Mouse (Mus musculus): ENCODE measurements at regions not wholly inside any gene's neighbourhood (a gene's known extent, or its start where the extent isn't known, plus 50 kb on each side); places are given as distances from the start of the nearest gene placed in this dataset.

DNA sequence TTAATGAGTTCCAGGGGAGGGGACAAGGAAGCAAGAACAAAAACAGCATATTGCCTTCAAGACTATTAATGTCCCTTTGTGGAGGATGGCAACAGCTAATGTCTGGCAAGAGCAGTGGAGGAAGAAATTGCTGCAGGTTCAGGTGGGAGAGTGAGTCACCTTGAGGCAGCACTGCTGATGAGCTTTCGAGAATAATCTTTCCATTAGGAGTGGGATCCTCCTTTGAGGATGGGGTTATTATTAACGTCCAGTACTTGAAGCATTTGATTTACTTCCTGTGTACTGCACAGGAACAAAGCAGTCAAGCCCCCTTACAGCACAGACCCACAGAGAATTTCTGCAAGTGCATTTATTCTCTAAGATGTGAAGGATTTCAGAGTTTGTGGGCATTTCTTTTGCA lies 671.2 kb upstream of the Stxbp6 start:
- Histone ChIP-seq H3K4me2 (ENCODE audit: low read depth, low read length) (no peak overlapping the region), H3K4me3 (ENCODE audit: low read depth, low read length) (no peak overlapping the region), H3K27me3 (ENCODE audit: control insufficient read depth, insufficient read depth, low read length) (no peaks in the 10 kb centered on the region), H3K36me3 (replicated peaks; ENCODE audit: control insufficient read depth, insufficient read depth, low read length) (no peaks in the 10 kb centered on the region), H3K9me3 (replicated peaks; ENCODE audit: control insufficient read depth, low read length) (no peaks in the 10 kb centered on the region), H3K9ac (replicated peaks; ENCODE audit: low read depth, low read length) (no peak overlapping the region), H3K27ac (ENCODE audit: low read depth) (no peak overlapping the region), H3K4me1 (ENCODE audit: control insufficient read depth, insufficient read depth) (no peaks in the 10 kb centered on the region)
- DNase-seq (ENCODE audit: low spot score) (no peak), ATAC-seq (ENCODE audit: insufficient read depth, low read depth) (no peak)
- 38% methylated on average over 2 of the region's 2 CpGs for WGBS
- TF ChIP-seq CTCF (IDR thresholded peaks at IDR 0.05; ENCODE audit: low read depth) (no peak), EP300 (IDR thresholded peaks at IDR 0.05; ENCODE audit: low read depth) (no peak)

DNA sequence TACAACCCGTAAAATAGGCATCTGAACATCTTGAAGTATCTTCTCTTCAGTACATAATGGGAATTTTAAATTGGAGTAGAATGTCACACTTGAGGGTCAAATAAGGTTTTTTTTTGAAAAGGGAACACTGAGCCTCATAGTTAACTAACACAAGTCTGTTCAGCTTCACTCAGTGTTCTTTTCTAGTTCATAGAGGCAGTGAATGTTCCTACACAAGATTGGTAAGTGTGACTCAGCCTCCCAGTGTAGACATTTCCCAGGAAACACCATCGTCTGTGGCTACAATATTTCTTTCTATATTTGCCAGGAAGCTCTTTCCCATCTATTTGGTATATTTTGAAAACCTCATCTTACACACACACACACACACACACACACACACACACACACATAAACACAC lies 670.1 kb upstream of the Stxbp6 start:
- H3K4me3 ChIP-seq (ENCODE audit: low read depth, low read length), result no peak overlapping the region
- no peak overlapping the region for H3K4me2 ChIP-seq (ENCODE audit: low read depth, low read length)
- H3K9ac ChIP-seq (replicated peaks; ENCODE audit: low read depth, low read length), result no peak overlapping the region
- H3K9me3 ChIP-seq (replicated peaks; ENCODE audit: control insufficient read depth, low read length), result no peaks in the 10 kb centered on the region
- no peak for ATAC-seq (ENCODE audit: insufficient read depth, low read depth)
- no peaks in the 10 kb centered on the region for H3K4me1 ChIP-seq (ENCODE audit: control insufficient read depth, insufficient read depth)
- no peak overlapping the region for H3K27ac ChIP-seq (ENCODE audit: low read depth)
- no peak for TF ChIP-seq CTCF (IDR thresholded peaks at IDR 0.05; ENCODE audit: low read depth)
- no peak for TF ChIP-seq EP300 (IDR thresholded peaks at IDR 0.05; ENCODE audit: low read depth)
- no peaks in the 10 kb centered on the region for H3K36me3 ChIP-seq (replicated peaks; ENCODE audit: control insufficient read depth, insufficient read depth, low read length)
- WGBS, result 65% methylated on average over 2 of the region's 2 CpGs
- no peaks in the 10 kb centered on the region for H3K27me3 ChIP-seq (ENCODE audit: control insufficient read depth, insufficient read depth, low read length)
- no peak for DNase-seq (ENCODE audit: low spot score)

DNA sequence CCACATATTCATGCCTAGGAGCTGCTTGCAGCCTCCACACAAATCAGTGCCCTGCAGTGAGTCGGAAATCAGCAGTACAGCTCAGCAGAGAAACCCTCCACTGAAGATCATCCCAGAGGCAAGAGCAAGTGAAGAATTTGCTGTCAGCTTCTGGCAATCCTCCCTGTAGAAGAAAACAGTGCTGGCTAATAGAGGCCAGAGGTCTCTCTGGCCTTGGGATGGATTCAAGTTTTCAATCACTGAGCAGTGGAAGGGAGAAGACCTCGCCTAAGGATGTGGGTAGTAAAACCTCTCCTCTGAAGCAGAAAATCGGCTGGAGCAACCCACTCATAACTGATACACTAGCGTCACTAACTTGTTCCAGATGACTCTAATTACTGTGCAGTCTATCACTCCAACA lies 659.2 kb upstream of the Stxbp6 start:
- H3K27me3 ChIP-seq (ENCODE audit: control insufficient read depth, insufficient read depth, low read length), result no peaks in the 10 kb centered on the region
- WGBS, result 51% methylated on average over 4 of the region's 4 CpGs
- H3K9me3 ChIP-seq (replicated peaks; ENCODE audit: control insufficient read depth, low read length), result no peaks in the 10 kb centered on the region
- H3K4me2 ChIP-seq (ENCODE audit: low read depth, low read length), result no peak overlapping the region
- H3K36me3 ChIP-seq (replicated peaks; ENCODE audit: control insufficient read depth, insufficient read depth, low read length), result no peaks in the 10 kb centered on the region
- TF ChIP-seq CTCF (IDR thresholded peaks at IDR 0.05; ENCODE audit: low read depth) (no peak), EP300 (IDR thresholded peaks at IDR 0.05; ENCODE audit: low read depth) (no peak)
- no peak overlapping the region for H3K27ac ChIP-seq (ENCODE audit: low read depth)
- ATAC-seq (ENCODE audit: insufficient read depth, low read depth) (no peak), DNase-seq (ENCODE audit: low spot score) (no peak)
- no peak overlapping the region for H3K4me3 ChIP-seq (ENCODE audit: low read depth, low read length)
- no peaks in the 10 kb centered on the region for H3K4me1 ChIP-seq (ENCODE audit: control insufficient read depth, insufficient read depth)
- H3K9ac ChIP-seq (replicated peaks; ENCODE audit: low read depth, low read length), result no peak overlapping the region

DNA sequence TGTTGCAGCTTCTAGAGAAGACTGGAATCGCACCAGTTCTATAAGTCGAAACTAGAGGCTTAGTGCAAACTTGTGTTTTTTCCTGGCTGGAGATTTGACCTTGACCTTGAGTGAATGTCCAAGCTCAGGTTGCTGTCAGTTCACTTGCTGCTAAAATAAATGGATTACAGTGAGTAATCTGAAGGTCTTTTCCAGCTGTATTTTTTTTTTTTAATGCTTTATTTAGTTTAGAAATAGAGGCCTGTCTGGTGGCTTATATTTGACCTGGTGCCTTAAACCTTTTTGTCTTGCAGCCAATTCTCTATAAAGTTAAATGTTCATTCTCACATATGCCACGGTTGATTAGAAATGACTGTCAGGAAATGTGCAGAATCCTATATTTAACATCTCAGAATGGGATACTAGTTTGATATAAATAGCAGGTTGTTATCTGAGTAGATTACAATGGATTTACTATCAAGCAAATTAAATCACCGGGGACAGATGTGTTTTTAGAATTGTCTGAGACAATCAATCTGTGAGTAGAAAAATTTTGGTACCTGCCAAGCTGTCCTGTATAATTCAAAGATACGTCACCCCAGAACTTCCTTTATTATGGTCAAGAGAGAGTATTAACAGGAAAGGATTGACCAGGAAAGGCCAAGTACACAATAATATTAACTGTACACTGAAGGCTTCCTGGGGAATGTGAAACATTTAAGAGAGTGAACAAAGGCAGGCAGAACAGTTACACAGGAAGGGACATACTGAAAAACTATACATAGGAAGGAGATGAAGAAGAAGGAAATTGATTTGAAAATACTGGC lies 650.3 kb upstream of the Stxbp6 start:
- ATAC-seq (ENCODE audit: insufficient read depth, low read depth), result no peak
- WGBS, result 49% methylated on average over 5 of the region's 5 CpGs

DNA sequence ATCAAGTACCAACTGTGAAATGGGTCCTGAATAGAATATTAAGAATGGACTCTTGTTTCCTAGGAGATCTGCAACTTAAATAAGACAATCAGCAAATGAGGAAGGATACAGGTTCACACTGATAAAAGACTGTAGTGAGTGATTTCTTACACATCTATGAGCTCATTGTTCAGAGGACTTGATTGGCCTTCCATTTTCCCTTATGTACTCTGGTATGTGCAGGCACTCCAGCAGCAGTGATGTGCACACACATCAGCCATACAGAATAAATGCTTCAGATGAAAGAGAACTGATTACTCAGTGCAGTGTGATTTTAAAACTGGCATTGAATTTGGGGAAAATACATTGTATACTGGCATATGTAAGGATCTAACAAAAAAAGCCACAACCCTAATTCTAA lies 636.8 kb upstream of the Stxbp6 start:
- H3K27ac ChIP-seq (ENCODE audit: low read depth), result no peak overlapping the region
- H3K9me3 ChIP-seq (replicated peaks; ENCODE audit: control insufficient read depth, low read length), result no peaks in the 10 kb centered on the region
- H3K27me3 ChIP-seq (ENCODE audit: control insufficient read depth, insufficient read depth, low read length), result no peaks in the 10 kb centered on the region
- no peak overlapping the region for H3K4me3 ChIP-seq (ENCODE audit: low read depth, low read length)
- no peaks in the 10 kb centered on the region for H3K4me1 ChIP-seq (ENCODE audit: control insufficient read depth, insufficient read depth)
- H3K4me2 ChIP-seq (ENCODE audit: low read depth, low read length), result no peak overlapping the region
- no peak overlapping the region for H3K9ac ChIP-seq (replicated peaks; ENCODE audit: low read depth, low read length)
- H3K36me3 ChIP-seq (replicated peaks; ENCODE audit: control insufficient read depth, insufficient read depth, low read length), result no peaks in the 10 kb centered on the region
- no peak for DNase-seq (ENCODE audit: low spot score)
- TF ChIP-seq EP300 (IDR thresholded peaks at IDR 0.05; ENCODE audit: low read depth), result no peak
- no peak for TF ChIP-seq CTCF (IDR thresholded peaks at IDR 0.05; ENCODE audit: low read depth)
- no peak for ATAC-seq (ENCODE audit: insufficient read depth, low read depth)

More for the DNA sequence above, 650.3 kb upstream of the Stxbp6 start:
- Histone ChIP-seq H3K36me3 (replicated peaks; ENCODE audit: control insufficient read depth, insufficient read depth, low read length) (no peaks in the 10 kb centered on the region), H3K4me1 (ENCODE audit: control insufficient read depth, insufficient read depth) (no peaks in the 10 kb centered on the region), H3K27me3 (ENCODE audit: control insufficient read depth, insufficient read depth, low read length) (no peaks in the 10 kb centered on the region), H3K4me3 (ENCODE audit: low read depth, low read length) (no peak overlapping the region), H3K4me2 (ENCODE audit: low read depth, low read length) (no peak overlapping the region), H3K9ac (replicated peaks; ENCODE audit: low read depth, low read length) (no peak overlapping the region), H3K27ac (ENCODE audit: low read depth) (no peak overlapping the region), H3K9me3 (replicated peaks; ENCODE audit: control insufficient read depth, low read length) (no peaks in the 10 kb centered on the region)
- no peak for DNase-seq (ENCODE audit: low spot score)
- no peak for TF ChIP-seq CTCF (IDR thresholded peaks at IDR 0.05; ENCODE audit: low read depth)
- TF ChIP-seq EP300 (IDR thresholded peaks at IDR 0.05; ENCODE audit: low read depth), result no peak

DNA sequence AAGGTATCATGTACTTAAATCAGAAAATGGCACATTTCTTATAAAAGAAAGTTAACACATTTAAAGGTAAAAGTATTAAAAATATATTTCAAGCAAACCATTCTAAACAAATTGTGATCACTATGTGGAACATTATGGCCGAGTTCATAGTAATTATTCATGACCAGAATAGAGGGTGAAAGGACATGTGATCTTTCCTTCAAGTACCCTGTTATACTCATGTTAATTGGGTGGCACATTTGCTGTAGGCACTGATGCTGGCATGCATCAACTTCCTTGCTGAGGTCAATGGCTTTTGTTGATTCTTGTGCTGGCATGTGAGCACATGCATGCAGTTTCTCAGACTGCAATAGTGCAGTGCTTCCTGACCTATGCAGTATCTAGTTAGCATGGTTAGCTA lies 636.3 kb upstream of the Stxbp6 start:
- Histone ChIP-seq H3K4me1 (ENCODE audit: control insufficient read depth, insufficient read depth) (no peaks in the 10 kb centered on the region), H3K27ac (ENCODE audit: low read depth) (no peak overlapping the region), H3K9me3 (replicated peaks; ENCODE audit: control insufficient read depth, low read length) (no peaks in the 10 kb centered on the region), H3K4me3 (ENCODE audit: low read depth, low read length) (no peak overlapping the region), H3K4me2 (ENCODE audit: low read depth, low read length) (no peak overlapping the region), H3K9ac (replicated peaks; ENCODE audit: low read depth, low read length) (no peak overlapping the region), H3K27me3 (ENCODE audit: control insufficient read depth, insufficient read depth, low read length) (no peaks in the 10 kb centered on the region), H3K36me3 (replicated peaks; ENCODE audit: control insufficient read depth, insufficient read depth, low read length) (no peaks in the 10 kb centered on the region)
- ATAC-seq (ENCODE audit: insufficient read depth, low read depth) (no peak), DNase-seq (ENCODE audit: low spot score) (no peak)
- TF ChIP-seq EP300 (IDR thresholded peaks at IDR 0.05; ENCODE audit: low read depth) (no peak), CTCF (IDR thresholded peaks at IDR 0.05; ENCODE audit: low read depth) (no peak)
- WGBS, result 58% methylated on average over 1 of the region's 1 CpGs
